Mouse (Mus musculus) liver, embryonic 14.5 days (tissue): ENCODE results near the gene Sfmbt2.

Experiments
- CTCF ChIP-seq: IDR thresholded peaks from 2 replicates; pipeline ENCODE4 v1.5.1; 2016; ENCODE audit warnings: antibody characterized with exemption, low read depth, control low read depth
- EP300 ChIP-seq: IDR thresholded peaks from 2 replicates; pipeline ENCODE4 v1.6.1; 2016; ENCODE audit warnings: antibody characterized with exemption, low read depth

DNA sequence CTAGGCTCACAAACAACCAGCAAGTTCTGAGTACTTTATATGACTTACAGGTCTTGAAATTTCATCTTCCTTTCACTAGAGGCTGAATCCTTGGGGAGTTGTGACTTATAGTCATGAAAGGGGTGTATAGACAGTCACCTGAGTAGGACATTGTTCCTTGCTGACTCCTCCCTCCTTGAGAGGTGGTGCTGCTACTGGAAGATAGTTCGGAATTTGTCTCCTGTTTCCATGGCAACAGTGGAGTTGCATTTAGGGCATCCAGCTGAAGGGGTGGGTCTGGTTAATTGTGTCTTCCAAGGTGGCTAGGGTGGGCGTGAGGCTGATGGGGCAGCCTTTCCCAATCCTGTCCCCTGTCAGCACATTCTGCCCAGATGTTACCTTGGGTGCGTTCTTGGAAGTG lies 83.3 kb downstream of the Sfmbt2 start:
- TF ChIP-seq EP300 (no peak), CTCF (no peak)
